Mouse (Mus musculus): ENCODE measurements around the gene Herc2. TPM values are rescaled to one million over a fixed set of nuclear protein-coding genes. Genes with fewer than 3 reads are reported as not detected.
"Not testable (repeated sequence)": the region's sequence is repeated elsewhere in the genome, so short reads cannot be mapped to it uniquely, and the experiment has no call there.

Herc2 gene
- polyA plus RNA-seq (2014; fragmentation: Nextera tagmentation; extraction: Ambion mirVana), result 18.4 and 21.2 TPM in 2 replicates

GRCm38 (mm10) chr7:56049831-56050321 is at the start of gene Herc2:
Herc2 (plus strand) TSS chr7:56050196.
- ATAC-seq (ENCODE audit: insufficient number of reproducible peaks, insufficient read depth, low FRiP score, low read depth), result peak; percentile 99
- H3K4me2 ChIP-seq (ENCODE audit: low read length), result peak within 1 kb of the TSS; percentile 82
- peak within 1 kb of the TSS; percentile 85 for H3K9ac ChIP-seq (ENCODE audit: low read length)
- H3K9me3 ChIP-seq (ENCODE audit: control insufficient read depth, low read length), result no peaks in the 10 kb centered on the region
- under 1% methylated on average over 47 of the region's 47 CpGs for WGBS
- peak within 1 kb of the TSS; percentile 76 to 95 for H3K4me3 ChIP-seq (ENCODE audit: control insufficient read depth in 1 of 2, insufficient read depth in 1 of 2, low read depth in 1 of 2, low read length in 2 of 2)
- no peaks in the 10 kb centered on the region for H3K27me3 ChIP-seq (ENCODE audit: control insufficient read depth, insufficient read depth, low read length)
- peaks cover 3% of the 10 kb centered on the region; the same call in 1 of the 2 replicates for H3K36me3 ChIP-seq (ENCODE audit: control insufficient read depth, insufficient read depth, low read length)
- peaks cover 0 to 14% of the 10 kb centered on the region in 2 experiments; a peak in 2 of 4 replicates for H3K4me1 ChIP-seq (ENCODE audit: control insufficient read depth in 2 of 2, insufficient read depth in 2 of 2, low read length in 2 of 2)
- H3K27ac ChIP-seq (replicated peaks in 1 of 2; ENCODE audit: control insufficient read depth in 1 of 2, insufficient read depth in 1 of 2, low read depth in 2 of 2, low read length in 2 of 2), result peak within 1 kb of the TSS; percentile 86 to 88

GRCm38 (mm10) chr7:56010318-56011017 is 39.5 kb upstream of the Herc2 start:
- 82% methylated on average over 4 of the region's 4 CpGs for whole genome bisulfite sequencing

DNA sequence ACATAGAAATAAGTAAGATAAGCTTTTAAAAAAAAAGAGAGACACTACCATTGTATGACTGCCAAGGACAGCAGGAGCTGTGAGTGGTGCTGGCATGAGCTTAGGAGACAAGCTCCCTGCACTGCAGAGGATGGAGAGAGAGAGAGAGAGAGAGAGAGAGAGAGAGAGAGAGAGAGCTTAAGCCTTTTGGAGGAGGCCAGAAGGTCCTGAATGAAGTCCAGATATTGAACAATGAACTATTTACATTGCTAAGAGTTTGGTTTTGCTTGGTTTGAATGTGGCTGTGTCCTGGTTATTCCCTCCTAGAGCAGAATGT is 39.0 kb upstream of the Herc2 start:
- Histone ChIP-seq H3K4me2 (ENCODE audit: low read length) (no peak overlapping the region), H3K4me3 (ENCODE audit: control insufficient read depth in 1 of 2, insufficient read depth in 1 of 2, low read depth in 1 of 2, low read length in 2 of 2) (no peak overlapping the region), H3K9ac (ENCODE audit: low read length) (no peak overlapping the region), H3K27ac (replicated peaks in 1 of 2; ENCODE audit: control insufficient read depth in 1 of 2, insufficient read depth in 1 of 2, low read depth in 2 of 2, low read length in 2 of 2) (no peak overlapping the region), H3K27me3 (ENCODE audit: control insufficient read depth, insufficient read depth, low read length) (no peaks in the 10 kb centered on the region), H3K4me1 (ENCODE audit: control insufficient read depth in 2 of 2, insufficient read depth in 2 of 2, low read length in 2 of 2) (no peaks in the 10 kb centered on the region), H3K9me3 (ENCODE audit: control insufficient read depth, low read length) (0 out of 2 replicates have a peak, but pooled peaks cover 2% of the 10 kb centered on the region), H3K36me3 (ENCODE audit: control insufficient read depth, insufficient read depth, low read length) (no peaks in the 10 kb centered on the region)
- ATAC-seq (ENCODE audit: insufficient number of reproducible peaks, insufficient read depth, low FRiP score, low read depth), result no peak

More at GRCm38 (mm10) chr7:56010318-56011017, 39.5 kb upstream of the Herc2 start:
- H3K27ac ChIP-seq (replicated peaks in 1 of 2; ENCODE audit: control insufficient read depth in 1 of 2, insufficient read depth in 1 of 2, low read depth in 2 of 2, low read length in 2 of 2), result no peak overlapping the region
- H3K4me3 ChIP-seq (ENCODE audit: control insufficient read depth in 1 of 2, insufficient read depth in 1 of 2, low read depth in 1 of 2, low read length in 2 of 2), result no peak overlapping the region
- ATAC-seq (ENCODE audit: insufficient number of reproducible peaks, insufficient read depth, low FRiP score, low read depth), result no peak
- no peaks in the 10 kb centered on the region for H3K27me3 ChIP-seq (ENCODE audit: control insufficient read depth, insufficient read depth, low read length)
- no peak overlapping the region for H3K4me2 ChIP-seq (ENCODE audit: low read length)
- no peak overlapping the region for H3K9ac ChIP-seq (ENCODE audit: low read length)
- H3K36me3 ChIP-seq (ENCODE audit: control insufficient read depth, insufficient read depth, low read length), result no peaks in the 10 kb centered on the region
- 0 out of 2 replicates have a peak, but pooled peaks cover 2% of the 10 kb centered on the region for H3K9me3 ChIP-seq (ENCODE audit: control insufficient read depth, low read length)
- H3K4me1 ChIP-seq (ENCODE audit: control insufficient read depth in 2 of 2, insufficient read depth in 2 of 2, low read length in 2 of 2), result no peaks in the 10 kb centered on the region

DNA sequence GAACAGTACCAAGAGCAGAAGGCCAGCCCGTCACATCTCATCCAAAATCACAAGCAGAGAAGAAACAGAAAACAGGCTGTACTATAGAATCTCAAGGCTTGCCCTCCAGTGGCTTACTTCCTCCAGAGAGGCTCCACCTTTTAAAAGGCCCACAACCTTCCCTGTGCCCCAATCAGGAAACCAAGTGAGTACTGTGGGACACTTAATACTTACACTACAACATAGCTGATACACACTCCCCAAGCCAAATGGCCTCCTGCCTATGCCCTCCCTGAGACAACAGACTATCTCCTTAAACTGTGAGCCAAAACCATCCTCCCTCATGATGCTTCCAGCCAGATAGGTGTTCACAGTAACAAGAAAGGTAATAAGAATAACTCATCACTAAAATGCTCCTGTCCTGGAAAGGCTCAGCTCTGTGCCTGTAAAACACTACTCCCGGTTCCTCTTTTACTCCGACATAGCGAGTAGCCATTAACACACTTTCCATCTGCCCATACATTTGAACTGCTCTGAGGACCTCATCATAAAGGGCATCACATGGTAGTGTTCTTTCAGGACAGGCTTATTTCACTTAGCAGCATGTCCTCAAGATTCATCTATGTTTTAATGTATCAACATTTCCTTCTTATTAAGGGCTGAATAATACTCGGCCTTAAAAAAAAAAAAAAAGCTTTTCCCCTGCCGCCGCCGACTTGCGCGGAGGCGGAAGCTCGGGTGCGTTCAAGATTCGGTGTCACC is 36.6 kb upstream of the Herc2 start:
- ATAC-seq (ENCODE audit: insufficient number of reproducible peaks, insufficient read depth, low FRiP score, low read depth), result no peak
- 95% methylated on average over 14 of the region's 14 CpGs for WGBS
- Histone ChIP-seq H3K27ac (replicated peaks in 1 of 2; ENCODE audit: control insufficient read depth in 1 of 2, insufficient read depth in 1 of 2, low read depth in 2 of 2, low read length in 2 of 2) (no peak overlapping the region), H3K4me1 (ENCODE audit: control insufficient read depth in 2 of 2, insufficient read depth in 2 of 2, low read length in 2 of 2) (no peaks in the 10 kb centered on the region), H3K36me3 (ENCODE audit: control insufficient read depth, insufficient read depth, low read length) (no peaks in the 10 kb centered on the region), H3K9me3 (ENCODE audit: control insufficient read depth, low read length) (no peaks in the 10 kb centered on the region), H3K4me2 (ENCODE audit: low read length) (no peak overlapping the region), H3K27me3 (ENCODE audit: control insufficient read depth, insufficient read depth, low read length) (no peaks in the 10 kb centered on the region), H3K4me3 (ENCODE audit: control insufficient read depth in 1 of 2, insufficient read depth in 1 of 2, low read depth in 1 of 2, low read length in 2 of 2) (no peak overlapping the region), H3K9ac (ENCODE audit: low read length) (no peak overlapping the region)

DNA sequence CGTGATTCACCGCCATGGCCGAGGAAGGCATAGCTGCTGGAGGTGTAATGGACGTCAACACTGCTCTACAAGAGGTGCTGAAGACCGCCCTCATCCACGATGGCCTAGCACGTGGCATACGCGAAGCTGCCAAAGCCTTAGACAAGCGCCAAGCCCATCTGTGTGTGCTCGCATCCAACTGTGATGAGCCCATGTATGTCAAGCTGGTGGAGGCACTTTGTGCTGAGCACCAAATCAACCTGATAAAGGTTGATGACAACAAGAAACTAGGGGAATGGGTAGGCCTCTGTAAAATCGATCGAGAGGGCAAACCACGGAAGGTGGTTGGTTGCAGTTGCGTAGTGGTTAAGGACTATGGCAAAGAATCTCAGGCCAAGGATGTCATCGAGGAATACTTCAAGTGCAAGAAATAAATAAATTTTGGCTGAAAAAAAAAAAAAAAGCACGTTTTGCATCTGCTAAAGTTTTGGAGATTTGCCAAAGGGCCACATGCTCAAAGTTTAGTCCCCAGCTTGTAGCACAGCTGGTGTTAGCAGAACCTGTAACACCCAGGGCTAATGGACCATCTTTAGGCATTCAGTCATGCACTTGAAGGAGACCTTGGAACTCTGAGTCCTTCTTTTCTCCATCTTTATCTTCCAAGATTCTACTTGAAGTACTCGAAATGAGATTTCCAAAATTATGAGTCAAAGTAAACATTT is 35.8 kb upstream of the Herc2 start:
- not testable (repeated sequence) for H3K4me1 ChIP-seq (ENCODE audit: control insufficient read depth in 2 of 2, insufficient read depth in 2 of 2, low read length in 2 of 2); H3K4me3 ChIP-seq (ENCODE audit: control insufficient read depth in 1 of 2, insufficient read depth in 1 of 2, low read depth in 1 of 2, low read length in 2 of 2); H3K4me2 ChIP-seq (ENCODE audit: low read length); H3K9me3 ChIP-seq (ENCODE audit: control insufficient read depth, low read length); H3K27me3 ChIP-seq (ENCODE audit: control insufficient read depth, insufficient read depth, low read length); H3K27ac ChIP-seq (replicated peaks in 1 of 2; ENCODE audit: control insufficient read depth in 1 of 2, insufficient read depth in 1 of 2, low read depth in 2 of 2, low read length in 2 of 2); H3K36me3 ChIP-seq (ENCODE audit: control insufficient read depth, insufficient read depth, low read length); H3K9ac ChIP-seq (ENCODE audit: low read length); ATAC-seq (ENCODE audit: insufficient number of reproducible peaks, insufficient read depth, low FRiP score, low read depth)
- WGBS, result 85% methylated on average over 6 of the region's 18 CpGs

DNA sequence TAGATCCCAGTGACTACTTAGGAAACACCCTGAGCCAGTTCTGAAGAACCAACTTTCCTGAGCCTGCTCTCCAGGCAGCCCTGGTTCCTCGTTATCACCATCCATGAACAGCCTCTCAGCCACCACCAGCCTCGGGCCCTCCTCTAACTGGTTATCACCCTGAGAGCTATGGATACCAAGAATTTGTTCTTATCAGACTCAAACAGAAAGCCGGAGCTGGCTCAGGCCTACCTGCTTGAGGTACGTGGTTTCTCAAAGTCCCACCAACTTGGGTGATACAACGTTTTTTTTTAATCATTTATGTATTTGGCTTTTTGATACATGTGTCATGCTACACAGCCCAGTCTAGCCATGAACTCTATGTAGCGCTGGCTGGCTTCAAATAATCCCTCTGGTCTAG is 34.8 kb upstream of the Herc2 start:
- no peak for ATAC-seq (ENCODE audit: insufficient number of reproducible peaks, insufficient read depth, low FRiP score, low read depth)
- Histone ChIP-seq H3K27ac (replicated peaks in 1 of 2; ENCODE audit: control insufficient read depth in 1 of 2, insufficient read depth in 1 of 2, low read depth in 2 of 2, low read length in 2 of 2) (no peak overlapping the region), H3K4me1 (ENCODE audit: control insufficient read depth in 2 of 2, insufficient read depth in 2 of 2, low read length in 2 of 2) (peaks cover 2 to 6% of the 10 kb centered on the region in 2 experiments; a peak in 1 of 4 replicates)

GRCm38 (mm10) chr7:56015837-56016236 is 34.2 kb upstream of the Herc2 start:
- H3K4me1 ChIP-seq (ENCODE audit: control insufficient read depth in 2 of 2, insufficient read depth in 2 of 2, low read length in 2 of 2), result peaks cover 2 to 6% of the 10 kb centered on the region in 2 experiments; a peak in 1 of 4 replicates
- 93% methylated on average over 7 of the region's 7 CpGs for WGBS
- H3K27me3 ChIP-seq (ENCODE audit: control insufficient read depth, insufficient read depth, low read length), result no peaks in the 10 kb centered on the region
- no peak overlapping the region for H3K4me2 ChIP-seq (ENCODE audit: low read length)
- H3K9me3 ChIP-seq (ENCODE audit: control insufficient read depth, low read length), result no peaks in the 10 kb centered on the region
- no peak overlapping the region for H3K27ac ChIP-seq (replicated peaks in 1 of 2; ENCODE audit: control insufficient read depth in 1 of 2, insufficient read depth in 1 of 2, low read depth in 2 of 2, low read length in 2 of 2)
- no peak for ATAC-seq (ENCODE audit: insufficient number of reproducible peaks, insufficient read depth, low FRiP score, low read depth)
- H3K4me3 ChIP-seq (ENCODE audit: control insufficient read depth in 1 of 2, insufficient read depth in 1 of 2, low read depth in 1 of 2, low read length in 2 of 2), result no peak overlapping the region
- H3K36me3 ChIP-seq (ENCODE audit: control insufficient read depth, insufficient read depth, low read length), result no peaks in the 10 kb centered on the region
- no peak overlapping the region for H3K9ac ChIP-seq (ENCODE audit: low read length)

More for the DNA sequence above, 34.8 kb upstream of the Herc2 start:
- no peaks in the 10 kb centered on the region for H3K36me3 ChIP-seq (ENCODE audit: control insufficient read depth, insufficient read depth, low read length)
- H3K27me3 ChIP-seq (ENCODE audit: control insufficient read depth, insufficient read depth, low read length), result no peaks in the 10 kb centered on the region
- H3K9me3 ChIP-seq (ENCODE audit: control insufficient read depth, low read length), result no peaks in the 10 kb centered on the region
- no peak overlapping the region for H3K9ac ChIP-seq (ENCODE audit: low read length)
- H3K4me2 ChIP-seq (ENCODE audit: low read length), result no peak overlapping the region
- no peak overlapping the region for H3K4me3 ChIP-seq (ENCODE audit: control insufficient read depth in 1 of 2, insufficient read depth in 1 of 2, low read depth in 1 of 2, low read length in 2 of 2)
- WGBS, result 42% methylated on average over 6 of the region's 6 CpGs

Data from heart, embryonic 14.5 days (tissue).